Mouse (Mus musculus) bone marrow macrophage, adult 2 months (primary cell): ENCODE data around the gene Tenm3. TPM values are rescaled to one million over a fixed set of nuclear protein-coding genes. Genes with fewer than 3 reads are reported as not detected.

Source experiments
- H3K27ac ChIP-seq: 2 replicates; pipeline ENCODE4 v1.5.1; 2012; ENCODE audit warnings: low read depth, low read length; ENCODE audit not compliant: insufficient read depth
- H3K4me1 ChIP-seq: 2 replicates; pipeline ENCODE4 v1.6.1; 2012; ENCODE audit warnings: low read length; ENCODE audit not compliant: control insufficient read depth, insufficient read depth
- H3K4me3 ChIP-seq: 2 replicates; pipeline ENCODE4 v1.5.1; 2012; ENCODE audit warnings: mild to moderate bottlenecking, low read length, moderate library complexity; ENCODE audit not compliant: insufficient read depth
- CTCF ChIP-seq: IDR thresholded peaks from 2 replicates; pipeline ENCODE4 v1.5.1; 2012; ENCODE audit warnings: low read depth, mild to moderate bottlenecking, low read length, moderate library complexity
- POLR2A ChIP-seq: IDR thresholded peaks from 2 replicates; pipeline ENCODE4 v1.6.1; 2012; ENCODE audit warnings: mild to moderate bottlenecking, low read depth, low read length, borderline replicate concordance
- polyA plus RNA-seq: library from polyadenylated mRNA; stranded (reverse); fragments of >200 nt; gene quantifications from 2 replicates; pipeline ENCODE4 v1.2.4, GENCODE M21; 2012; ENCODE audit not compliant: missing spikeins, insufficient read depth, insufficient read length

Gene Tenm3
- polyA plus RNA-seq, 1 experiment, result not detected

- no peak overlapping the region for H3K27ac ChIP-seq
- H3K4me3 ChIP-seq, result no peak overlapping the region
- no peak for TF ChIP-seq POLR2A
- no peaks in the 10 kb centered on the region for H3K4me1 ChIP-seq
Observed at GRCm38 (mm10) chr8:48342321-48343066, 501.3 kb downstream of the Tenm3 start.

- no peak overlapping the region for H3K27ac ChIP-seq
- H3K4me1 ChIP-seq, result no peaks in the 10 kb centered on the region
- TF ChIP-seq POLR2A (no peak), CTCF (no peak)
- no peak overlapping the region for H3K4me3 ChIP-seq
Observed at GRCm38 (mm10) chr8:48341692-48342091, 502.1 kb downstream of the Tenm3 start.

GRCm38 (mm10) chr8:48341276-48341675 is 502.5 kb downstream of the Tenm3 start:
- H3K27ac ChIP-seq, result no peak overlapping the region
- TF ChIP-seq CTCF (no peak), POLR2A (no peak)

GRCm38 (mm10) chr8:48322655-48323265 is 521.0 kb downstream of the Tenm3 start:
- Histone ChIP-seq H3K27ac (no peak overlapping the region), H3K4me3 (no peak overlapping the region), H3K4me1 (no peaks in the 10 kb centered on the region)
- TF ChIP-seq CTCF, result no peak
- TF ChIP-seq POLR2A, result no peak

More at GRCm38 (mm10) chr8:48341276-48341675, 502.5 kb downstream of the Tenm3 start:
- H3K4me3 ChIP-seq, result no peak overlapping the region
- H3K4me1 ChIP-seq, result no peaks in the 10 kb centered on the region

GRCm38 (mm10) chr8:48322240-48322639 is 521.5 kb downstream of the Tenm3 start:
- no peak for TF ChIP-seq CTCF
- no peak for TF ChIP-seq POLR2A

GRCm38 (mm10) chr8:48319674-48320073 is 524.1 kb downstream of the Tenm3 start:
- no peak overlapping the region for H3K4me3 ChIP-seq
- H3K27ac ChIP-seq, result no peak overlapping the region
- H3K4me1 ChIP-seq, result no peaks in the 10 kb centered on the region
- TF ChIP-seq POLR2A, result no peak
- no peak for TF ChIP-seq CTCF

More at GRCm38 (mm10) chr8:48322240-48322639, 521.5 kb downstream of the Tenm3 start:
- Histone ChIP-seq H3K27ac (no peak overlapping the region), H3K4me3 (no peak overlapping the region), H3K4me1 (no peaks in the 10 kb centered on the region)

- no peak overlapping the region for H3K27ac ChIP-seq
- TF ChIP-seq POLR2A (no peak), CTCF (no peak)
- H3K4me3 ChIP-seq, result no peak overlapping the region
- no peaks in the 10 kb centered on the region for H3K4me1 ChIP-seq
Observed at GRCm38 (mm10) chr8:48317498-48317897, 526.3 kb downstream of the Tenm3 start.

GRCm38 (mm10) chr8:48315605-48316004 is 528.1 kb downstream of the Tenm3 start:
- no peak overlapping the region for H3K27ac ChIP-seq
- TF ChIP-seq POLR2A (no peak), CTCF (no peak)
- H3K4me1 ChIP-seq, result no peaks in the 10 kb centered on the region
- no peak overlapping the region for H3K4me3 ChIP-seq

GRCm38 (mm10) chr8:48313985-48314368 is 529.8 kb downstream of the Tenm3 start:
- no peak overlapping the region for H3K4me3 ChIP-seq
- TF ChIP-seq POLR2A (no peak), CTCF (no peak)
- no peak overlapping the region for H3K27ac ChIP-seq
- no peaks in the 10 kb centered on the region for H3K4me1 ChIP-seq
